ENCODE assay signal across 29 mouse cellular contexts in the genomic region with DNA sequence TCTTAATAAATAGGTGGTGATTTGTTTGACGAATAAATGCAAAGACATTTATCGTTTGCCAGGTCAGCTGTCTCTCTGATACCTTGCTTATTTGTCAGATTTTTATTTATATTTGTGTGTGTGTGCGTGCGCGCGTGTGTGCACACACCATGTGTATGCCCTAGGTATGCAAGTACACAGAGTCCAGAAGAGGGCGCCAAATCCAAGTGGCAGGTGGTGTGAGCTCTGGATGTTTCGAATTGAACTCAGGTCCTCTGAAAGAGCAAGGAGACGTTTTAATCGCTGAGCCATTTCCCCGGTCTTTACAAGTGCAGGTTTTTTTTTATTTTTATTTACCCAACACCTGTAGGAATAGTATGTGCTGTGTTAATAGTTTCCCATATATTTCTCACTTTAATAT.
DNase-seq lines count a peak whose midpoint lies in the region; TF ChIP-seq lines count a peak whose summit lies in the region.
"Had no signal": no experiment of that assay in that cellular context is flagged by ENCODE, and none has a peak within 500 bp of the region (broad histone marks: within the 10 kb centered on the region; RNA-seq: fewer than 3 reads in every experiment).

No protein-coding gene starts in this region.

- H3K4me3 ChIP-seq in layer of hippocampus, adult 2 months = no peak overlapping the region
- H3K4me3 ChIP-seq in lung, adult 2 months (replicated peaks; ENCODE audit: extremely low read depth, low read depth, low read length) = no peak overlapping the region
- H3K4me3 ChIP-seq: embryonic facial prominence, embryonic 12.5 days; forebrain, embryonic 15.5 days; gastrocnemius, adult 2 months; heart, embryonic 12.5 days; hindbrain, embryonic 13.5 days; left cerebral cortex, adult 2 months; limb, embryonic 12.5 days had no signal

- DNase-seq in layer of hippocampus, adult 2 months (ENCODE audit: low spot score in 2 of 2) = no peak
- DNase-seq in layer of hippocampus, postnatal 36 days = no peak
- DNase-seq in thymus, postnatal 4 days = peak; percentile 15
- no peak for DNase-seq in thymus, postnatal 36 days
- DNase-seq in WW6 (ENCODE audit: low read depth, low spot score) (peak; percentile 5), adipocyte (ENCODE audit: low spot score) (no peak)
- DNase-seq in kidney, postnatal 36 days = no peak
- no peak for DNase-seq in lung, adult 2 months
- DNase-seq: adrenal gland, postnatal 10 days; cerebellum, adult 11-12 months; cerebellum, adult 9-11 months; embryo, embryonic 11 days; gastrocnemius, adult 2 months; gastrocnemius, postnatal 36 days; heart, adult 18-20 months; heart, postnatal 4 days; kidney, adult 2 months; kidney, postnatal 10 days; lung, postnatal 10 days; midbrain, embryonic 14.5 days; right cerebral cortex, adult 18-20 months; spleen, adult 18-20 months; thymus, adult 2 months had no signal

- H3K27ac ChIP-seq in layer of hippocampus, adult 2 months = no peak overlapping the region
- H3K27ac ChIP-seq: embryonic facial prominence, embryonic 12.5 days; forebrain, embryonic 15.5 days; gastrocnemius, adult 2 months; hindbrain, embryonic 13.5 days; left cerebral cortex, adult 2 months; limb, embryonic 12.5 days had no signal

- TF ChIP-seq POLR2A in lung, adult 2 months (IDR thresholded peaks at IDR 0.05; ENCODE audit: borderline replicate concordance, extremely low read depth, low read depth, low read length) = no peak

- 92% methylated on average over 11 of the region's 11 CpGs for WGBS in lung, adult 2 months

- H3K4me1 ChIP-seq in lung, adult 2 months (ENCODE audit: control insufficient read depth, insufficient read depth, low read length) = no peaks in the 10 kb centered on the region
- H3K4me1 ChIP-seq: embryonic facial prominence, embryonic 12.5 days; forebrain, embryonic 15.5 days; heart, embryonic 12.5 days; hindbrain, embryonic 13.5 days had no signal

- peak; percentile 43 for TF ChIP-seq CTCF in layer of hippocampus, adult 2 months (conservative IDR thresholded peaks at IDR 0.05)
- TF ChIP-seq CTCF in lung, adult 2 months (IDR thresholded peaks at IDR 0.05; ENCODE audit: insufficient read depth, low read length) = no peak

Comparison
In these comparisons a context has a peak if more than half of its experiments do, and no peak if none do; other contexts are left out.
1. DNase-seq: peak in thymus, postnatal 4 days (single experiment) and WW6 (single experiment); none in layer of hippocampus, adult 2 months (0 of 2), layer of hippocampus, postnatal 36 days (0 of 2), thymus, postnatal 36 days (0 of 2), adipocyte (single experiment), kidney, postnatal 36 days (0 of 2) and lung, adult 2 months (single experiment).